Mouse (Mus musculus) limb, embryonic 14.5 days (tissue): ENCODE measurements around the gene Sspo. TPM values are rescaled to one million over a fixed set of nuclear protein-coding genes. Genes with fewer than 3 reads are reported as not detected.

Experiments used
- ATAC-seq: fragments of 200-750 bp; cut with Nextera tagmentation; 2 replicates; pipeline ENCODE4 v1.8.0; 2017; ENCODE audit warnings: low read depth, moderate number of reproducible peaks, moderate TSS enrichment; ENCODE audit not compliant: low FRiP score
- DNase-seq: peaks from one replicate; pipeline ENCODE4 v3.0.0-alpha.2; 2015; ENCODE audit warnings: low spot score
- H3K27ac ChIP-seq: fragments of 300-500 bp; sonication (generic); replicated peaks from 2 replicates; pipeline ENCODE4 v1.5.1; 2014; ENCODE audit warnings: low read depth, mild to moderate bottlenecking, low read length, moderate library complexity, mixed read lengths
- H3K27me3 ChIP-seq: fragments of 300-500 bp; sonication (generic); 2 replicates; pipeline ENCODE4 v1.6.1; 2014; ENCODE audit warnings: low read length, mixed read lengths; ENCODE audit not compliant: control insufficient read depth, insufficient read depth
- H3K36me3 ChIP-seq: fragments of 300-500 bp; sonication (generic); 2 replicates; pipeline ENCODE4 v1.6.1; 2014; ENCODE audit warnings: mild to moderate bottlenecking, low read length, moderate library complexity, mixed read lengths; ENCODE audit not compliant: control insufficient read depth, insufficient read depth
- H3K4me1 ChIP-seq: fragments of 300-500 bp; sonication (generic); 2 replicates; pipeline ENCODE4 v1.6.1; 2014; ENCODE audit warnings: antibody characterized with exemption, low read length, mixed read lengths; ENCODE audit not compliant: control insufficient read depth, insufficient read depth
- H3K4me2 ChIP-seq: fragments of 300-500 bp; sonication (generic); replicated peaks from 2 replicates; pipeline ENCODE4 v1.6.1; 2014; ENCODE audit warnings: low read depth, mild to moderate bottlenecking, low read length, moderate library complexity; ENCODE audit not compliant: severe bottlenecking
- H3K4me3 ChIP-seq: fragments of 300-500 bp; sonication (generic); replicated peaks from 2 replicates; pipeline ENCODE4 v1.5.1; 2014; ENCODE audit warnings: low read length
- H3K9ac ChIP-seq: fragments of 300-500 bp; sonication (generic); 2 replicates; pipeline ENCODE4 v1.6.1; 2014; ENCODE audit warnings: mild to moderate bottlenecking, low read depth, low read length, moderate library complexity; ENCODE audit not compliant: severe bottlenecking
- H3K9me3 ChIP-seq: fragments of 300-500 bp; sonication (generic); 2 replicates; pipeline ENCODE4 v1.6.1; 2016; ENCODE audit warnings: low read length; ENCODE audit not compliant: control insufficient read depth
- POLR2A ChIP-seq: fragments of 200-500 bp; IDR thresholded peaks from 2 replicates; pipeline ENCODE4 v1.8.0; 2012; ENCODE audit warnings: inconsistent platforms, mild to moderate bottlenecking, moderate library complexity, borderline replicate concordance; ENCODE audit not compliant: insufficient read depth, insufficient read length; ENCODE audit errors: extremely low read depth
- WGBS: fragments of 180-500 bp; shearing (Covaris S2); extraction: QIAGEN DNeasy Blood & Tissue Kit; methylation state at CpG from one replicate; pipeline ENCODE4 v1.1.7; 2014; 5-methylcytosine and 5-hydroxymethylcytosine counted together
- polyA plus RNA-seq, 2 experiments: library from polyadenylated mRNA; depleted of rRNA in 1 of 2; stranded (reverse) in 1 of 2; unstranded in 1 of 2; fragments of >200 nt; fragmentation: Nextera tagmentation in 1 of 2; extraction: Ambion mirVana in 1 of 2; gene quantifications; 2 replicates each; pipeline versions ENCODE4 v1.2.1 to v1.2.3; 2012 to 2014

The Sspo gene
- polyA plus RNA-seq, 2 experiments = 0.07 to 1.2 TPM

GRCm38 (mm10) chr6:48435706-48436349 lies 12.2 kb upstream of the Sspo start:
- 82% methylated on average over 5 of the region's 5 CpGs for WGBS
- H3K27ac ChIP-seq = no peak overlapping the region
- no peak for TF ChIP-seq POLR2A
- DNase-seq (no peak), ATAC-seq (no peak)
- no peaks in the 10 kb centered on the region for H3K9me3 ChIP-seq
- H3K4me1 ChIP-seq = peaks cover 29% of the 10 kb centered on the region
- peaks cover 41% of the 10 kb centered on the region for H3K36me3 ChIP-seq
- H3K27me3 ChIP-seq = peaks cover 10% of the 10 kb centered on the region; the same call in 1 of the 2 replicates
- H3K4me3 ChIP-seq = no peak overlapping the region
- no peak overlapping the region for H3K9ac ChIP-seq
- no peak overlapping the region for H3K4me2 ChIP-seq

DNA sequence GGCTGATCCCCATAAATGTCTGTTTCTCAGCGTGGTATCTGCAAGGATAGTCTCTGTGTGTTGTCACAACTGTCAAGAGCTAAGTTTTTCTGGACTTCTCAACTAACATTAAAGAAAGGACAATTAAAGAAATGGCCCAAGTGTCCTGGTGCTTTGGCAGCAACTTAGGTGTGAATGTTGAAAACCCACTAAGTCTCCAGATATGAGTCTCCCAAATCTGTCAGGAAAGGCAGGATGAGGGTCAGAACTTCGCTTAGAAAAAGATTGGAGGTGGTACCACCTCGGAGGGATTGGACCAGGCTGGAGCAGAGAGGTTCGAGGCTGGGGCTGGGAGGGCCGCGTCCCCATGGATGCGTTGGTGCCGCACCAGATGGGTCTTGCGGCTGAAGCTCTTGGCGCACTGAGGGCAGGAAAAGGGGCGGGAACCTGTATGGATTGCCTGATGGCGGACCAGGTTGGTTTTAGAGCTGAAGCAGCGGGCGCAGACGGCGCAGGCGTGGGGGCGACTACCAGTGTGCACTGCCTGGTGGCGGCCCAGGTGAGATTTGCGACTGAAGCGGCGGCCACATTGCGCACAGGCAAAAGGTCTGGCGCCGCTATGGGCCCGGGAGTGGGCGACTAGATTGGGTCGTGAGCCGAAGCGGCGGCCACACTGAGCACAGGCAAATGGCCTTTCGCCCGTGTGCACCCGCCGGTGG lies 10.2 kb upstream of the Sspo start:
- ATAC-seq (no peak), DNase-seq (no peak)
- no peak overlapping the region for H3K4me3 ChIP-seq
- peaks cover 60% of the 10 kb centered on the region for H3K36me3 ChIP-seq
- no peaks in the 10 kb centered on the region for H3K9me3 ChIP-seq
- no peak overlapping the region for H3K9ac ChIP-seq
- H3K4me2 ChIP-seq = no peak overlapping the region
- H3K27me3 ChIP-seq = peaks cover 10% of the 10 kb centered on the region; the same call in 1 of the 2 replicates
- H3K27ac ChIP-seq = no peak overlapping the region
- peaks cover 35% of the 10 kb centered on the region for H3K4me1 ChIP-seq
- WGBS = 49% methylated on average over 25 of the region's 35 CpGs
- no peak for TF ChIP-seq POLR2A

- 32% methylated on average over 50 of the region's 55 CpGs for WGBS
- no peak for DNase-seq
- TF ChIP-seq POLR2A = no peak
- peaks cover 60% of the 10 kb centered on the region for H3K36me3 ChIP-seq
- H3K9ac ChIP-seq = no peak overlapping the region; the same call in 1 of the 2 replicates
- no peak for ATAC-seq
- H3K27me3 ChIP-seq = peaks cover 10% of the 10 kb centered on the region; the same call in 1 of the 2 replicates
- no peak overlapping the region for H3K4me3 ChIP-seq
- no peaks in the 10 kb centered on the region for H3K9me3 ChIP-seq
- no peak overlapping the region for H3K4me2 ChIP-seq
- peaks cover 43% of the 10 kb centered on the region for H3K4me1 ChIP-seq
- H3K27ac ChIP-seq = no peak overlapping the region
These were observed 9.4 kb upstream of the Sspo start for GRCm38 (mm10) chr6:48438475-48439125.

- peaks cover 60% of the 10 kb centered on the region for H3K36me3 ChIP-seq
These were observed 8.4 kb upstream of the Sspo start for GRCm38 (mm10) chr6:48439654-48440053.

GRCm38 (mm10) chr6:48440306-48441014 lies 7.6 kb upstream of the Sspo start:
- Histone ChIP-seq H3K4me1 (peaks cover 40% of the 10 kb centered on the region), H3K9ac (no peak overlapping the region), H3K4me2 (no peak overlapping the region), H3K36me3 (peaks cover 60% of the 10 kb centered on the region), H3K27me3 (peaks cover 10% of the 10 kb centered on the region; the same call in 1 of the 2 replicates), H3K27ac (no peak overlapping the region), H3K9me3 (no peaks in the 10 kb centered on the region), H3K4me3 (no peak overlapping the region)
- TF ChIP-seq POLR2A = no peak
- no peak for DNase-seq
- ATAC-seq = no peak
- 37% methylated on average over 14 of the region's 14 CpGs for WGBS

More at GRCm38 (mm10) chr6:48439654-48440053, 8.4 kb upstream of the Sspo start:
- Histone ChIP-seq H3K27me3 (peaks cover 10% of the 10 kb centered on the region; the same call in 1 of the 2 replicates), H3K9ac (no peak overlapping the region), H3K4me1 (peaks cover 45% of the 10 kb centered on the region), H3K4me3 (no peak overlapping the region), H3K9me3 (no peaks in the 10 kb centered on the region), H3K27ac (no peak overlapping the region), H3K4me2 (no peak overlapping the region)
- TF ChIP-seq POLR2A = no peak
- DNase-seq (no peak), ATAC-seq (no peak)
